Mouse (Mus musculus) forebrain, embryonic 16.5 days (tissue): ENCODE measurements around the gene Gm28043. TPM values are rescaled to one million over a fixed set of nuclear protein-coding genes. Genes with fewer than 3 reads are reported as not detected.
"Not testable (repeated sequence)": the region's sequence is repeated elsewhere in the genome, so short reads cannot be mapped to it uniquely, and the experiment has no call there.

Experiments
- ATAC-seq: fragments of 200-750 bp; cut with Nextera tagmentation; 2 replicates; pipeline ENCODE4 v1.8.0; 2017; ENCODE audit warnings: mild to moderate bottlenecking, moderate library complexity
- H3K27ac ChIP-seq: fragments of 300-500 bp; sonication (generic); 2 replicates; pipeline ENCODE4 v1.5.1; 2014; ENCODE audit warnings: low read length, control low read depth
- H3K27me3 ChIP-seq: fragments of 300-500 bp; sonication (generic); replicated peaks from 2 replicates; pipeline ENCODE4 v1.6.1; 2014; ENCODE audit warnings: low read length; ENCODE audit not compliant: control insufficient read depth, insufficient read depth
- H3K36me3 ChIP-seq: fragments of 300-500 bp; sonication (generic); 2 replicates; pipeline ENCODE4 v1.6.1; 2014; ENCODE audit not compliant: control insufficient read depth, insufficient read depth
- H3K4me1 ChIP-seq: fragments of 300-500 bp; sonication (generic); replicated peaks from 2 replicates; pipeline ENCODE4 v1.6.1; 2014; ENCODE audit warnings: low read length; ENCODE audit not compliant: control insufficient read depth, insufficient read depth
- H3K4me2 ChIP-seq: fragments of 300-500 bp; sonication (generic); 2 replicates; pipeline ENCODE4 v1.6.1; 2014; ENCODE audit warnings: mild to moderate bottlenecking, low read length, control low read depth
- H3K4me3 ChIP-seq: fragments of 300-500 bp; sonication (generic); replicated peaks from 2 replicates; pipeline ENCODE4 v1.5.1; 2014; ENCODE audit warnings: mild to moderate bottlenecking, low read length, control low read depth
- H3K9ac ChIP-seq: fragments of 300-500 bp; sonication (generic); replicated peaks from 2 replicates; pipeline ENCODE4 v1.6.1; 2014; ENCODE audit warnings: low read depth, low read length, control low read depth
- H3K9me3 ChIP-seq: fragments of 300-500 bp; sonication (generic); 2 replicates; pipeline ENCODE4 v1.6.1; 2016; ENCODE audit warnings: low read length; ENCODE audit not compliant: control insufficient read depth
- WGBS: fragments of 180-500 bp; shearing (Covaris S2); extraction: QIAGEN DNeasy Blood & Tissue Kit; methylation state at CpG from one replicate; pipeline ENCODE4 v1.1.7; 2014; 5-methylcytosine and 5-hydroxymethylcytosine counted together
- polyA plus RNA-seq: library from polyadenylated mRNA; unstranded; fragments of >200 nt; fragmentation: Nextera tagmentation; extraction: Ambion mirVana; gene quantifications from 2 replicates; pipeline ENCODE4 v1.2.1, GENCODE M21; 2015

The Gm28043 gene
- polyA plus RNA-seq, 1 experiment from 2014 or later = 2.6 TPM

DNA sequence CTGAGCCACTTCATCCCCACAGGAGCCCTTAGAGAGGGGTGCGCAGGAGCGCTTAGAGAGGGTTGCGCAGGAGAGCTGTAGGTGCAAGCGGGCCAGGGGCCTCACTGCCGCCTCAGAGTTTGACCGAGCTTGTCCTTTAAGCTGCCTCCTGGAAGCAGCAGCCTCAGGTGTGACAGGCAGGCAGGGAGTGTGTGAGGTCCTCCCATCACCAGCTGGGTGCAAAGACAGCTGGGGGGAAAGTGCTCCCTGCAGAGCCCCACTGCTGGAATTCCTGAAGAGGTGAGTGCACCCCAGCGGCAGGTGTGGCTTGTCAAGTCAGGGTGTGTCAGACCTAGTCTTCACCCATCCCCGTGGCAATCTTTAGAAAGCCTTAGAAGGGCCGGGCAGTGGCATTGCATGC, 27.8 kb upstream of the Gm28043 start:
- no peak for ATAC-seq

GRCm38 (mm10) chr17:29589221-29589898, 25.3 kb upstream of the Gm28043 start:
- ATAC-seq = peak; percentile 72
- H3K4me1 ChIP-seq = peaks cover 12% of the 10 kb centered on the region
- H3K9ac ChIP-seq = no peak overlapping the region
- H3K4me3 ChIP-seq = no peak overlapping the region
- H3K27ac ChIP-seq = peak overlapping the region; percentile 41; the same call in 1 of the 2 replicates
- no peaks in the 10 kb centered on the region for H3K9me3 ChIP-seq
- no peak overlapping the region for H3K4me2 ChIP-seq
- H3K27me3 ChIP-seq = no peaks in the 10 kb centered on the region
- WGBS = 15% methylated on average over 11 of the region's 11 CpGs
- H3K36me3 ChIP-seq = no peaks in the 10 kb centered on the region

More for the DNA sequence above, 27.8 kb upstream of the Gm28043 start:
- no peak overlapping the region for H3K4me2 ChIP-seq
- H3K27ac ChIP-seq = no peak overlapping the region
- peaks cover 20% of the 10 kb centered on the region for H3K4me1 ChIP-seq
- H3K4me3 ChIP-seq = no peak overlapping the region
- no peaks in the 10 kb centered on the region for H3K9me3 ChIP-seq
- H3K36me3 ChIP-seq = 0 out of 2 replicates have a peak, but pooled peaks cover 3% of the 10 kb centered on the region
- 91% methylated on average over 9 of the region's 9 CpGs for WGBS
- no peak overlapping the region for H3K9ac ChIP-seq
- H3K27me3 ChIP-seq = no peaks in the 10 kb centered on the region

- WGBS = 86% methylated on average over 15 of the region's 15 CpGs
- no peak overlapping the region for H3K27ac ChIP-seq
- H3K4me1 ChIP-seq = peaks cover 2% of the 10 kb centered on the region; the same call in 1 of the 2 replicates
- H3K9me3 ChIP-seq = no peaks in the 10 kb centered on the region
- H3K4me2 ChIP-seq = no peak overlapping the region
- H3K36me3 ChIP-seq = peaks cover 3% of the 10 kb centered on the region; the same call in 1 of the 2 replicates
- H3K4me3 ChIP-seq = no peak overlapping the region
- H3K27me3 ChIP-seq = no peaks in the 10 kb centered on the region
- H3K9ac ChIP-seq = no peak overlapping the region
- no peak for ATAC-seq
These were observed 18.5 kb upstream of the Gm28043 start for GRCm38 (mm10) chr17:29595891-29596770.

- Histone ChIP-seq H3K4me1 (peaks cover 2% of the 10 kb centered on the region; the same call in 1 of the 2 replicates), H3K27me3 (no peaks in the 10 kb centered on the region), H3K36me3 (peaks cover 3% of the 10 kb centered on the region; the same call in 1 of the 2 replicates), H3K27ac (no peak overlapping the region), H3K4me3 (no peak overlapping the region), H3K9me3 (no peaks in the 10 kb centered on the region), H3K4me2 (no peak overlapping the region), H3K9ac (no peak overlapping the region)
- ATAC-seq = no peak
- 78% methylated on average over 13 of the region's 13 CpGs for WGBS
These were observed 17.9 kb upstream of the Gm28043 start for GRCm38 (mm10) chr17:29596771-29597132.

DNA sequence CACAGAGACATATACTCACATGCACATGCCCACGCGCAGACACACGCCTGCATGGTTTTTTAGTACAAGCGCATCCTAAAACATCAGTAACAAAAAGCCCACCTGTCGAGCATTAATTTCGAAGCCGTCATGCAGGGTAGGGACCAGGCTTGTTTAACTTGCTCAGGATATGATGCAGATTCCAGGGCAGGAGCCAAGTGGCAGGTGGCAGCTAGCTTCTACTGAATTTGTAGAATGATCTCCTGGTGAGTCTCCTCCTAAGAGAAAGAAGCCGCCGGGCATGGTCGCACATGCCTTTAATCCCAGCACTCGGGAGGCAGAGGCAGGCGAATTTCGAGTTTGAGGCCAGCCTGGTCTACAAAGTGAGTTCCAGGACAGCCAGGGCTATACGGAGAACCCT, 15.6 kb upstream of the Gm28043 start:
- no peak overlapping the region for H3K4me3 ChIP-seq
- no peak overlapping the region for H3K4me2 ChIP-seq
- H3K27ac ChIP-seq = no peak overlapping the region
- H3K9ac ChIP-seq = no peak overlapping the region
- no peaks in the 10 kb centered on the region for H3K27me3 ChIP-seq
- H3K36me3 ChIP-seq = peaks cover 9% of the 10 kb centered on the region
- peaks cover 2% of the 10 kb centered on the region; the same call in 1 of the 2 replicates for H3K4me1 ChIP-seq
- 90% methylated on average over 14 of the region's 14 CpGs for WGBS
- no peak for ATAC-seq
- no peaks in the 10 kb centered on the region for H3K9me3 ChIP-seq

DNA sequence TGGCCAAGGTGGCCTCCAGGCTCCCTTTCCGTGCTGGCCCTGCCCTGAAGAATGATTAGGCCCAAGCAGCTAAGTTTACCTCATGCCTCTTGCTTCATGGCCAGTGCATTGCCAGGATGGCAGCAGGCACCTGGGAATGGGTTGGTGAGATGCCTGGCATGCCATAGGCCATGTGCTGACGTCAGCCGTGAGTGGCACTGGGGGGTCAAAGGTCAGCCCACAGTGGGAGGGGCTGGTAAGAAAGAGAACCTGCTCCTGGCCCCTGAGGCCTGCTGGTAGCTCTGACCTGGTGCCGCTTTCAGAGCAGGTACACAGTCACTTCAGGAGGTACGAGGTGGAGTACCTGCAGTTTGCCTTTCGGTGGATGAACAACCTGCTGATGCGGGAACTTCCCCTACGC, 15.1 kb upstream of the Gm28043 start:
- Histone ChIP-seq H3K36me3 (peaks cover 9% of the 10 kb centered on the region), H3K27me3 (no peaks in the 10 kb centered on the region), H3K27ac (no peak overlapping the region), H3K4me1 (peaks cover 2% of the 10 kb centered on the region; the same call in 1 of the 2 replicates), H3K9ac (no peak overlapping the region), H3K4me3 (no peak overlapping the region), H3K9me3 (no peaks in the 10 kb centered on the region), H3K4me2 (no peak overlapping the region)
- 88% methylated on average over 8 of the region's 8 CpGs for WGBS
- no peak for ATAC-seq

GRCm38 (mm10) chr17:29601391-29601790, 13.3 kb upstream of the Gm28043 start:
- Histone ChIP-seq H3K4me1 (peaks cover 2% of the 10 kb centered on the region; the same call in 1 of the 2 replicates), H3K36me3 (peaks cover 6% of the 10 kb centered on the region), H3K9me3 (no peaks in the 10 kb centered on the region), H3K27ac (no peak overlapping the region), H3K4me2 (no peak overlapping the region), H3K27me3 (no peaks in the 10 kb centered on the region), H3K4me3 (no peak overlapping the region), H3K9ac (no peak overlapping the region)
- ATAC-seq = no peak
- 86% methylated on average over 4 of the region's 4 CpGs for WGBS

- Histone ChIP-seq H3K4me3 (no peak overlapping the region), H3K27me3 (no peaks in the 10 kb centered on the region), H3K4me2 (no peak overlapping the region), H3K4me1 (no peaks in the 10 kb centered on the region), H3K36me3 (peaks cover 6% of the 10 kb centered on the region), H3K27ac (no peak overlapping the region), H3K9ac (no peak overlapping the region), H3K9me3 (no peaks in the 10 kb centered on the region)
- 23% methylated on average over 6 of the region's 6 CpGs for WGBS
- peak; percentile 64; the same call in 1 of the 2 replicates for ATAC-seq
These were observed 11.4 kb upstream of the Gm28043 start for GRCm38 (mm10) chr17:29603283-29603682.

GRCm38 (mm10) chr17:29613453-29613852, 1.2 kb upstream of the Gm28043 start:
- peaks cover 31% of the 10 kb centered on the region for H3K4me1 ChIP-seq
- not testable (repeated sequence) for H3K9me3 ChIP-seq, H3K27me3 ChIP-seq, ATAC-seq, H3K36me3 ChIP-seq, H3K9ac ChIP-seq, H3K4me3 ChIP-seq, H3K27ac ChIP-seq, H3K4me2 ChIP-seq
- WGBS = 91% methylated on average over 5 of the region's 5 CpGs
